Mouse (Mus musculus): Measurements from ENCODE around the gene Gm20773. TPM values are rescaled to one million over a fixed set of nuclear protein-coding genes. Genes with fewer than 3 reads are reported as not detected.
"Not testable (repeated sequence)": the region's sequence is repeated elsewhere in the genome, so short reads cannot be mapped to it uniquely, and the experiment has no call there.

Gene Gm20773
- not detected in 2 replicates for polyA plus RNA-seq (2014; fragmentation: Nextera tagmentation; extraction: Ambion mirVana)

DNA sequence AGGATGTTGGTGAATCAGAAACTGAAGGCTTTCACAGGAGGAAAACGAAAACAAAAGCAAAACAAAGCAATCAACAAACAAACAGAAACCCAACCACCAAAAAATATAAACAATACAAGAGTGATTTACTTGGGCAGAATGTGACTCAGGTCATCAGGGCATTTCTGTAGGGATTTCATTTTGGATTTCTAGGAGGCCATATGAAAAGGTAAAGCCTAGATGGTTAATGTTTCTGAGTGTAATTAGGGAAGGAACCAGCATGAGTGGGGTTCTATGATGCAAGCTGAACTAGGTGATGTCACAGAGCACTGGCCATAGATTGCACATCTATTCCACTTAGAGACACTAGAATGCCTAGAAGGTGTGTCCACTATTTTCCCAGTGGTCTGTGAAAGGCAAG, at the start of gene Gm20773:
Gene Gm20773 (plus strand): TSS at position 301 of the 400 bp plus-strand sequence.
- not testable (repeated sequence) for ATAC-seq (replicated peaks; ENCODE audit: low FRiP score); H3K4me3 ChIP-seq (ENCODE audit: low read depth, low read length); H3K4me2 ChIP-seq (ENCODE audit: low read depth, low read length, severe bottlenecking); H3K27ac ChIP-seq (ENCODE audit: low read depth, low read length); H3K4me1 ChIP-seq (replicated peaks; ENCODE audit: control insufficient read depth, insufficient read depth, low read length); H3K36me3 ChIP-seq (ENCODE audit: control insufficient read depth, insufficient read depth, low read length); H3K9ac ChIP-seq (ENCODE audit: low read length); DNase-seq (ENCODE audit: low spot score); H3K27me3 ChIP-seq (ENCODE audit: control insufficient read depth, insufficient read depth, low read length); H3K9me3 ChIP-seq (ENCODE audit: control insufficient read depth, low read length)
- WGBS = no CpG with 5 or more reads among the region's 1 CpGs

DNA sequence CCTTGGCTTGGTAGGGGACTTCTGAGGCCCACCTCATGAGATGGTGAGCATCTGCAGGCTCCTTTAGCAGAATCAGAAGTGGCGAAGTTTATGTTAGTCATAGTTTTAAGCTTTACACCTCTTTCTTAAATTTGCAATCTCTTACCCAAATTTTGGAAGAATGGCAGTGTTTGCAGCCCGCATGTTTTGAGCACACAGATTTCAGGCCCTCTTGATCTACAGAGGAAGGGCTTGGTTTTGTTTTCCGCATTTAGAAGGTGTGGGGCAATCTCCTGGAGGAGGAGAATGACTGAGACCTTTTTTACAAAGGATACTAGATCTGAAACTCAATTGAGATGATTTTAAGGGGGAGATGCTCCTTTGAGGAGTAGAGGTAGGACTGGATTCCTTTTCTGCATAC, 28.3 kb upstream of the Gm20773 start, which contains the start of gene Gm21866:
Gene Gm21866 (minus strand): TSS at position 101 of the 400 bp plus-strand sequence.
- H3K4me3 ChIP-seq (ENCODE audit: low read depth, low read length); H3K4me2 ChIP-seq (ENCODE audit: low read depth, low read length, severe bottlenecking); DNase-seq (ENCODE audit: low spot score); ATAC-seq (replicated peaks; ENCODE audit: low FRiP score); H3K9me3 ChIP-seq (ENCODE audit: control insufficient read depth, low read length); H3K27ac ChIP-seq (ENCODE audit: low read depth, low read length); H3K36me3 ChIP-seq (ENCODE audit: control insufficient read depth, insufficient read depth, low read length); H3K27me3 ChIP-seq (ENCODE audit: control insufficient read depth, insufficient read depth, low read length); H3K4me1 ChIP-seq (replicated peaks; ENCODE audit: control insufficient read depth, insufficient read depth, low read length); H3K9ac ChIP-seq (ENCODE audit: low read length): not testable (repeated sequence)
- 80% methylated on average over 1 of the region's 3 CpGs for WGBS

Other genes with a start within 250 kb of the Gm20773 start
- not detected in 2 replicates for gene Gm21440, start 241.6 kb upstream of the Gm20773 start, polyA plus RNA-seq (2014; fragmentation: Nextera tagmentation; extraction: Ambion mirVana)
- not detected in 2 replicates for gene Gm21454, start 241.6 kb upstream of the Gm20773 start, polyA plus RNA-seq (2014; fragmentation: Nextera tagmentation; extraction: Ambion mirVana)
- not detected in 2 replicates for gene Gm21725, start 145.0 kb upstream of the Gm20773 start, polyA plus RNA-seq (2014; fragmentation: Nextera tagmentation; extraction: Ambion mirVana)
- gene Gm21866, start 28.4 kb upstream of the Gm20773 start, polyA plus RNA-seq (2014; fragmentation: Nextera tagmentation; extraction: Ambion mirVana) = not detected in 2 replicates

All from forebrain, embryonic 11.5 days (tissue).